Mouse (Mus musculus): ENCODE results near the gene Fbxl12. TPM values are rescaled to one million over a fixed set of nuclear protein-coding genes. Genes with fewer than 3 reads are reported as not detected.

Fbxl12 gene
- polyA plus RNA-seq, 1 experiment from 2014 or later: 10.6 TPM

- Histone ChIP-seq H3K27ac (replicated peaks in 1 of 2; ENCODE audit: control insufficient read depth in 1 of 2, insufficient read depth in 1 of 2, low read depth in 2 of 2, low read length in 2 of 2) (no peak overlapping the region), H3K4me3 (ENCODE audit: control insufficient read depth in 1 of 2, insufficient read depth in 1 of 2, low read depth in 1 of 2, low read length in 2 of 2) (no peak overlapping the region), H3K4me2 (ENCODE audit: low read length) (no peak overlapping the region), H3K9ac (ENCODE audit: low read length) (no peak overlapping the region), H3K9me3 (ENCODE audit: control insufficient read depth, low read length) (peaks cover 4% of the 10 kb centered on the region; the same call in 1 of the 2 replicates), H3K4me1 (ENCODE audit: control insufficient read depth in 2 of 2, insufficient read depth in 2 of 2, low read length in 2 of 2) (0 out of 4 replicates have a peak, but pooled peaks cover 0 to 7% of the 10 kb centered on the region in 2 experiments), H3K27me3 (ENCODE audit: control insufficient read depth, insufficient read depth, low read length) (no peaks in the 10 kb centered on the region), H3K36me3 (ENCODE audit: control insufficient read depth, insufficient read depth, low read length) (no peaks in the 10 kb centered on the region)
- 80% methylated on average over 5 of the region's 5 CpGs for whole genome bisulfite sequencing
- no peak for ATAC-seq (ENCODE audit: insufficient number of reproducible peaks, insufficient read depth, low FRiP score, low read depth)
Observed at GRCm38 (mm10) chr9:20609831-20610464, 34.6 kb downstream of the Fbxl12 start.

- Histone ChIP-seq H3K4me1 (ENCODE audit: control insufficient read depth in 2 of 2, insufficient read depth in 2 of 2, low read length in 2 of 2) (0 out of 4 replicates have a peak, but pooled peaks cover 0 to 7% of the 10 kb centered on the region in 2 experiments), H3K27me3 (ENCODE audit: control insufficient read depth, insufficient read depth, low read length) (no peaks in the 10 kb centered on the region), H3K27ac (replicated peaks in 1 of 2; ENCODE audit: control insufficient read depth in 1 of 2, insufficient read depth in 1 of 2, low read depth in 2 of 2, low read length in 2 of 2) (peak overlapping the region; percentile 90 to 99), H3K9me3 (ENCODE audit: control insufficient read depth, low read length) (peaks cover 4% of the 10 kb centered on the region; the same call in 1 of the 2 replicates), H3K9ac (ENCODE audit: low read length) (peak overlapping the region; percentile 78), H3K36me3 (ENCODE audit: control insufficient read depth, insufficient read depth, low read length) (no peaks in the 10 kb centered on the region), H3K4me2 (ENCODE audit: low read length) (peak overlapping the region; percentile 85), H3K4me3 (ENCODE audit: control insufficient read depth in 1 of 2, insufficient read depth in 1 of 2, low read depth in 1 of 2, low read length in 2 of 2) (peak overlapping the region; percentile 57 to 97)
- under 1% methylated on average over 57 of the region's 57 CpGs for WGBS
- ATAC-seq (ENCODE audit: insufficient number of reproducible peaks, insufficient read depth, low FRiP score, low read depth): peak; percentile 72
Observed at GRCm38 (mm10) chr9:20607100-20607974, 37.2 kb downstream of the Fbxl12 start.

- Histone ChIP-seq H3K4me2 (ENCODE audit: low read length) (peak overlapping the region; percentile 85), H3K4me3 (ENCODE audit: control insufficient read depth in 1 of 2, insufficient read depth in 1 of 2, low read depth in 1 of 2, low read length in 2 of 2) (no peak overlapping the region), H3K27me3 (ENCODE audit: control insufficient read depth, insufficient read depth, low read length) (no peaks in the 10 kb centered on the region), H3K9ac (ENCODE audit: low read length) (no peak overlapping the region), H3K4me1 (ENCODE audit: control insufficient read depth in 2 of 2, insufficient read depth in 2 of 2, low read length in 2 of 2) (0 out of 4 replicates have a peak, but pooled peaks cover 0 to 7% of the 10 kb centered on the region in 2 experiments), H3K9me3 (ENCODE audit: control insufficient read depth, low read length) (peaks cover 4% of the 10 kb centered on the region; the same call in 1 of the 2 replicates), H3K27ac (replicated peaks in 1 of 2; ENCODE audit: control insufficient read depth in 1 of 2, insufficient read depth in 1 of 2, low read depth in 2 of 2, low read length in 2 of 2) (no peak overlapping the region), H3K36me3 (ENCODE audit: control insufficient read depth, insufficient read depth, low read length) (no peaks in the 10 kb centered on the region)
- no peak for ATAC-seq (ENCODE audit: insufficient number of reproducible peaks, insufficient read depth, low FRiP score, low read depth)
- whole genome bisulfite sequencing: 92% methylated on average over 1 of the region's 1 CpGs
Observed at GRCm38 (mm10) chr9:20606269-20606668, 38.3 kb downstream of the Fbxl12 start.

- H3K9me3 ChIP-seq (ENCODE audit: control insufficient read depth, low read length): no peaks in the 10 kb centered on the region
- 0 out of 4 replicates have a peak, but pooled peaks cover 0 to under 1% of the 10 kb centered on the region in 2 experiments for H3K4me1 ChIP-seq (ENCODE audit: control insufficient read depth in 2 of 2, insufficient read depth in 2 of 2, low read length in 2 of 2)
- H3K4me3 ChIP-seq (ENCODE audit: control insufficient read depth in 1 of 2, insufficient read depth in 1 of 2, low read depth in 1 of 2, low read length in 2 of 2): no peak overlapping the region
- 0 out of 2 replicates have a peak, but pooled peaks cover 2% of the 10 kb centered on the region for H3K36me3 ChIP-seq (ENCODE audit: control insufficient read depth, insufficient read depth, low read length)
- 71% methylated on average over 6 of the region's 6 CpGs for WGBS
- no peaks in the 10 kb centered on the region for H3K27me3 ChIP-seq (ENCODE audit: control insufficient read depth, insufficient read depth, low read length)
- H3K9ac ChIP-seq (ENCODE audit: low read length): no peak overlapping the region
- no peak overlapping the region for H3K27ac ChIP-seq (replicated peaks in 1 of 2; ENCODE audit: control insufficient read depth in 1 of 2, insufficient read depth in 1 of 2, low read depth in 2 of 2, low read length in 2 of 2)
- no peak overlapping the region for H3K4me2 ChIP-seq (ENCODE audit: low read length)
- no peak for ATAC-seq (ENCODE audit: insufficient number of reproducible peaks, insufficient read depth, low FRiP score, low read depth)
Observed at GRCm38 (mm10) chr9:20601270-20601669, 43.3 kb downstream of the Fbxl12 start.

- no peaks in the 10 kb centered on the region; a peak in 1 of 4 replicates for H3K4me1 ChIP-seq (ENCODE audit: control insufficient read depth in 2 of 2, insufficient read depth in 2 of 2, low read length in 2 of 2)
- H3K9ac ChIP-seq (ENCODE audit: low read length): peak within 1 kb of the TSS; percentile 79
- H3K4me3 ChIP-seq (ENCODE audit: control insufficient read depth in 1 of 2, insufficient read depth in 1 of 2, low read depth in 1 of 2, low read length in 2 of 2): peak within 1 kb of the TSS; percentile 63 to 88
- no peaks in the 10 kb centered on the region; the same call in 1 of the 2 replicates for H3K36me3 ChIP-seq (ENCODE audit: control insufficient read depth, insufficient read depth, low read length)
- H3K27me3 ChIP-seq (ENCODE audit: control insufficient read depth, insufficient read depth, low read length): peaks cover 26% of the 10 kb centered on the region
- peaks cover 8% of the 10 kb centered on the region for H3K9me3 ChIP-seq (ENCODE audit: control insufficient read depth, low read length)
- under 1% methylated on average over 27 of the region's 30 CpGs for WGBS
- peak within 1 kb of the TSS; percentile 71 to 83 for H3K27ac ChIP-seq (replicated peaks in 1 of 2; ENCODE audit: control insufficient read depth in 1 of 2, insufficient read depth in 1 of 2, low read depth in 2 of 2, low read length in 2 of 2)
- H3K4me2 ChIP-seq (ENCODE audit: low read length): peak within 1 kb of the TSS; percentile 73
- peak; percentile 98 for ATAC-seq (ENCODE audit: insufficient number of reproducible peaks, insufficient read depth, low FRiP score, low read depth)
Observed at GRCm38 (mm10) chr9:20581175-20581634, 63.4 kb downstream of the Fbxl12 start, which contains the start of gene Zfp846. TSS of gene Zfp846 (plus strand) at chr9:20581291.

- WGBS: 72% methylated on average over 2 of the region's 2 CpGs
Observed at GRCm38 (mm10) chr9:20576591-20576990, 68.0 kb downstream of the Fbxl12 start.

GRCm38 (mm10) chr9:20571060-20571459 is 73.5 kb downstream of the Fbxl12 start:
- 0 out of 2 replicates have a peak, but pooled peaks cover 5% of the 10 kb centered on the region for H3K9me3 ChIP-seq (ENCODE audit: control insufficient read depth, low read length)
- no peaks in the 10 kb centered on the region for H3K36me3 ChIP-seq (ENCODE audit: control insufficient read depth, insufficient read depth, low read length)
- H3K27me3 ChIP-seq (ENCODE audit: control insufficient read depth, insufficient read depth, low read length): no peaks in the 10 kb centered on the region; the same call in 1 of the 2 replicates
- no peaks in the 10 kb centered on the region for H3K4me1 ChIP-seq (ENCODE audit: control insufficient read depth in 2 of 2, insufficient read depth in 2 of 2, low read length in 2 of 2)
- H3K9ac ChIP-seq (ENCODE audit: low read length): no peak overlapping the region
- no peak overlapping the region for H3K4me2 ChIP-seq (ENCODE audit: low read length)
- no peak for ATAC-seq (ENCODE audit: insufficient number of reproducible peaks, insufficient read depth, low FRiP score, low read depth)
- H3K27ac ChIP-seq (replicated peaks in 1 of 2; ENCODE audit: control insufficient read depth in 1 of 2, insufficient read depth in 1 of 2, low read depth in 2 of 2, low read length in 2 of 2): no peak overlapping the region
- no peak overlapping the region for H3K4me3 ChIP-seq (ENCODE audit: control insufficient read depth in 1 of 2, insufficient read depth in 1 of 2, low read depth in 1 of 2, low read length in 2 of 2)

More at GRCm38 (mm10) chr9:20576591-20576990, 68.0 kb downstream of the Fbxl12 start:
- no peak for ATAC-seq (ENCODE audit: insufficient number of reproducible peaks, insufficient read depth, low FRiP score, low read depth)
- Histone ChIP-seq H3K4me1 (ENCODE audit: control insufficient read depth in 2 of 2, insufficient read depth in 2 of 2, low read length in 2 of 2) (no peaks in the 10 kb centered on the region), H3K4me2 (ENCODE audit: low read length) (no peak overlapping the region), H3K4me3 (ENCODE audit: control insufficient read depth in 1 of 2, insufficient read depth in 1 of 2, low read depth in 1 of 2, low read length in 2 of 2) (no peak overlapping the region), H3K9ac (ENCODE audit: low read length) (no peak overlapping the region), H3K9me3 (ENCODE audit: control insufficient read depth, low read length) (0 out of 2 replicates have a peak, but pooled peaks cover 5% of the 10 kb centered on the region), H3K27me3 (ENCODE audit: control insufficient read depth, insufficient read depth, low read length) (peaks cover 26% of the 10 kb centered on the region), H3K27ac (replicated peaks in 1 of 2; ENCODE audit: control insufficient read depth in 1 of 2, insufficient read depth in 1 of 2, low read depth in 2 of 2, low read length in 2 of 2) (no peak overlapping the region), H3K36me3 (ENCODE audit: control insufficient read depth, insufficient read depth, low read length) (no peaks in the 10 kb centered on the region)

All from heart, embryonic 14.5 days (tissue).